Mouse (Mus musculus): ENCODE data around the gene Stub1.

Stub1 gene

DNA sequence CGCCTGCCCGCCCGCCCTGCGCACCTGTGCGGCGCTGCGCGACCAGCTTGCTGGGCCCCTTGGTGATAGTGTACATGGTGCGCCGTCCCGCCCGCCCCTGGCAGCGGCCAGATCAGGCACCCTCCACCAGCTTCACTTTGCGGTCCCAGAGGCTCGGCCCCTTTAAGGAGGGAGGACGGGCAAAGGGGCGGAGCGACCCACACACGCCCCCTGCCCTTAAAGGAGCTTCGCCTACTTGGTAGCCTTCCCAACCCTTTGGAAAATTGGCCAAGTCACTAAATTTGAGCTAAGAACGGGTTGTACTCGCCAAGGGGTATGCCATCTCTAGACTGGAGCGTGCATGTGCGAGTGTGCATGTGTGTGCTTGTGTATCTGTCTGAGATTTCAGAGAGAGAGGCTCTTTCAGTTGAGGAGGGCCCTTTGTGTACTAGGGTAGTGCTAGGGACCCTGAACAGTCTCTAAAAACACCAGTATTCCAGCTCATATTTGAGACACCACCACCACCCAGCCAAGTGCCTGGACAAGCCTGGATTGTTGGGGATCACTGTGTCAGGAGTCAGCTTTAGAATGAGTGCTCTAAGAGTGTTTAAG, 35.5 kb upstream of the Stub1 start, which contains the start of gene Mcrip2:
TSS of gene Mcrip2 (minus strand) at position 164 of the 591 bp plus-strand sequence.
- DNase-seq (ENCODE audit: inconsistent ontology term) = peak; percentile 83

DNA sequence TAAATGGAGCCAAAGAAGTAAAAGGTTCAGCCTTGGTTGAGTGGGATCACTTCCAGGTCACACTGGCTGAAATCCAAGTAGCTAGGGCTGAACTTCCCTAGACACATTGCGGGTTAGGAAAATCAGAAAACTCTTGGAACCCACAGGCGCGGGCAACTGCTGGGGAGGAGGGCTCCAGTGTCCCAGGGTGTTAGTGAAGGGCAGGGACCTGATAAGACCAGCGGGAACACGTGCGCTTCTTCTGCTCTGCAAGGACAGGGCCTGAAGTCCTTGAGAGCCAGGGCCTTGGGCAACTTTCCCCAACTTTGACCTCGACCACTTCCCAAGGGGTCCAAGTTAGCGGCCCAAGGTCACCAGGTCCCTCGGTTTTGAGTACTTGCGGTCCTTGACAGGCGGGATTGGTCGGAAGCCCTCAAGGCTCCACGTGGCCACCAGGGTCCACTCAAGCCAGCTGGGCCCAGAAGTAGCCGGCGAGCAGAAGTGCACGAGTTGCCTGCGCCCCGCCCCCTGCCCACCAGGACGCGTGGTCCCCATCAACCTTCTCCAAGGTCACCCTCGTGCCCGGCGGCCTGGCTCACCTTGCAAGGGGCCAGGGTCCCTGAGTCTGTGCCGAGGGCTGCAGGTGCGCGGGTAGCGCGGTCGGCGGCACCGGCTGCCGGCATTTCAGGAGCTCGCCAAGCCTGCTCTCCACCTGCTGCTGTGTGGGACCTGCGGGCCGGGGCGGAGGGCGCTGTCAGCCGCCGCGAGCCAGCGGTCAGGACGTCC, 34.8 kb upstream of the Stub1 start:
- DNase-seq (ENCODE audit: inconsistent ontology term) = peak; percentile 60

GRCm38 (mm10) chr17:25867509-25867835, 34.3 kb upstream of the Stub1 start:
- no peak for DNase-seq (ENCODE audit: inconsistent ontology term)

- no peak for DNase-seq (ENCODE audit: inconsistent ontology term)
These were observed 33.0 kb upstream of the Stub1 start for GRCm38 (mm10) chr17:25866172-25866571.

- no peak for DNase-seq (ENCODE audit: inconsistent ontology term)
These were observed 32.1 kb upstream of the Stub1 start for GRCm38 (mm10) chr17:25865288-25865687.

- no peak for DNase-seq (ENCODE audit: inconsistent ontology term)
These were observed 31.1 kb upstream of the Stub1 start for GRCm38 (mm10) chr17:25864311-25864710.

DNA sequence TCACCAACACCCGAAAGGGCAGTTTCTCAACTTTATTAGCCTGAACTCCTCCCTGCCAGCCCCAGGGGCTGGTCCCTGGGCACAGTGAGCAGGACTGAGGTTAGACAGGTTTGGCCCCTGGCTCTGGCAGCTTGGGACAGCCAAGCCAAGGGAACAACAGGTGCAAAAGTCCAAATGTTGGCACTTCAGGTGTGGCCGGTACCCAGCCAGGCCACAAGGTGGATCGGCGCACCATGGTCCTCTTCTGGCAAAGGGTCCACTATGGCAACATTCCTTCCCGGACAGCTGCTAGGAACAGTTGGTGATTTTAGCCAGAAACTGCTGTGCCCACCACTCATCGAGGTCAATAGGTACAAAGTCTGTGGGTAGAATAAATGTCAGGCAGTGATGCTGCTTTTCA, 30.5 kb upstream of the Stub1 start:
- DNase-seq (ENCODE audit: inconsistent ontology term) = no peak

DNA sequence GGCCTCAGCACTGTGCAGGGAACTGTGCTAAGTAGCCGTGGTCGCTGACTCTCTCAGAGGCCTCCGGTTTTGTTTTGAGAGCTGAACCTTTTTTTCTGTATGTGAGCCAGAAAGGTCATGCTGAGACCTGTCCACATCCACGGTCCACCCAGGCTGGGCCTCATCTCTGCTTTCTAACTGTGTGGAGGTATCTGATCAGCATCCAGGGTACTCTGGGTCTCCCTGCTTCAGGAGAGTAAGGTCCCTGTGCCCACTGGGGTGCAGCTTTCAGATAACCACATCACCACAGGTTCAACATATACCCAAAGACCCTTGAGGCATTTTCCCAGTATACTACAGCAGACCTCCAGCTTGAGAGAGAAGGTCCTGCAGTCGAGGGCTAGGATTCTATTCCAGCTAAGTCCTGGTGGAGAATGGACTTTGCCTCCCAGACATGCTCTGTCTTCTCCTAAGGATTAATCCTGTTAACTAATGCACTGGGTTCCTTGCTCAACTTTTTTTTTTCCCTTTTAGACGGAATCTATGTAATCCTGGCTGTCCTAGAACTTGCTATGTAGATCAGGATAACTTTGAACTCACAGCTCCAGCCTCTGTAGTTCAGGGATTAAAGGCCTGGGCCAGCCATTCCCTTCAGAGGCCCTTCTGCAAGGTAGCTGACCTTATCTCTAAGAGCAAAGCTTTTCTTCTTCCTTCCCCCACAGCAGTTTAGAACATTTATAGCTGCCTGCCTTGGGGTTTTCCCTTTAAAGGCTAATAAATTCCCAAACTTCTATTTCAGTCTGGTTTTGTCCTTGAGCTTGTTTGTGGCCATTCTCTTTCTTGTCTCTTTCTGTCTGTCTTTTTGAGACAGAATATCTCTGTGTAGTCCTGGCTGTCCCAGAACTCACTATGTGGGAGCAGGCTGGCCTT, 28.8 kb upstream of the Stub1 start:
- no peak for DNase-seq (ENCODE audit: inconsistent ontology term)

- DNase-seq (ENCODE audit: inconsistent ontology term) = peak; percentile 85
These were observed 27.9 kb upstream of the Stub1 start, which contains the start of gene Wdr90 for GRCm38 (mm10) chr17:25860832-25861703. Gene Wdr90, minus strand, starts transcription at chr17:25861501.

GRCm38 (mm10) chr17:25860229-25860628, 27.0 kb upstream of the Stub1 start:
- DNase-seq (ENCODE audit: inconsistent ontology term) = no peak

DNA sequence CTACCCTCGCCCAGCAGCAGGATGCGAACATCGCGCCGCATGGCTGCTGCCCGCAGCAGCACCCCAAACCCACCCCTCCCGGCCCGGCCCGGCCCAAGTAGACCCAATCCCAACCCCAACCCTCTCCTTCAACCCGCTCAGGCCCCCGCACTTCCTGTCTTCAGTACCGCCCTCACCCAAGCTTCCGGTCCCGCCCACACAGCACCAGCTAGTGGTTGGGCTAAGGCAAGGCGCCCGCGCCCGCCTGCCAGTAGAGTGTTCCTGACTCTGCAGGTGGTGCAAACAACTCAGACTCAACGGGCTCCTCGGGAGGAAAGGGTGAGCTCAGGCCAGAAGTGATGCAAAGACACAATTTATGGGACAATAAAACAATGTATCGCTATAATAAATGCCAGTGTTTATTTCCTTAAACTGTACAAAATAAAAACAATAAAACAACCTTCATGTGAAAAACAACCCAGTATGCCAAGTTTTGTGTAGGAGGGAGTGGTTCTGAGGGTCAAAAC, 11.2 kb upstream of the Stub1 start, which contains the start of gene Rhot2:
TSS of gene Rhot2 (minus strand) at position 456 of the 506 bp plus-strand sequence.
- peak; percentile 96 for DNase-seq (ENCODE audit: inconsistent ontology term)

GRCm38 (mm10) chr17:25843636-25844395, 10.6 kb upstream of the Stub1 start:
- no peak for DNase-seq (ENCODE audit: inconsistent ontology term)

GRCm38 (mm10) chr17:25843122-25843521, 9.9 kb upstream of the Stub1 start:
- no peak for DNase-seq (ENCODE audit: inconsistent ontology term)

- no peak for DNase-seq (ENCODE audit: inconsistent ontology term)
These were observed 9.3 kb upstream of the Stub1 start for GRCm38 (mm10) chr17:25842509-25842908.

- no peak for DNase-seq (ENCODE audit: inconsistent ontology term)
These were observed 8.1 kb upstream of the Stub1 start, which contains the start of gene Gm20683 for GRCm38 (mm10) chr17:25841117-25841880. Gene Gm20683, minus strand, starts transcription at chr17:25841763.

- DNase-seq (ENCODE audit: inconsistent ontology term) = no peak
These were observed 7.3 kb upstream of the Stub1 start for GRCm38 (mm10) chr17:25840519-25840918.

DNA sequence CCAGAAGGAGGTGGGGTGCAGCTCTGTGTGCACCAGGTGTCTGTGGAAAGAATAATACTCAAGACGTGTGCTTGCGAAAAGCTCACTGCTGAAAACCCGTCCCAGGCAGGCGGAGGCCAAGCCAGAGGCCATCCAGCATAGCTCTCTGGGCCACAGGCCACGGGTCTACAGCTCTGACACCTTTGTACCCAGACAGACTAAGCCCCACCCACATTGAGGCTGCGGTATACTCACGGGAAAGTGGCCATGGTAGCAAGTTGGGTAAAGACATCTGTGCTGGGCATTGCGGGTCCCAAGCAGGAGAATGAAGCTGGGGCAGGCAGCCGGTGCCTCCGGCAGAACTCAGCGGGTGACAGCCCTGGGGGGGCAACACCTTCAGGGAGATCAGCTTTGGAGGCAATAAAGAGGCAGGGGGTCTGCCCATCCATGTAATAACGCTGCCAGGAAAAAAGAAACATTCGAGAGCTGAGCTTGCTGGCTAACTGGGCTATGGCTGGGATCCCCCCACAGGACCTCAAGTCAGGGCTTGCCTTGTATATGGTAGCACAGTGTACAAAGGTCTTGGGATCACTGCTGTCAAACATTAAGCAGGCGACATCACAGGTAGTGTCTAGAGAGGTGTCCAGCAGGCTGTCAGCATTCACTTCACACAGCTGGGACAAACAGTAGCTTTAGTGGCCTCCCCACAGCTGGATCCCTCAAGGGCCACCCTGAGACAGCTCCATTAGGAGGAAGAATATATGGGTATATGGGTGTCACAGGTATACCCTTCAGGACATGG, 6.4 kb upstream of the Stub1 start:
- DNase-seq (ENCODE audit: inconsistent ontology term) = no peak

- no peak for DNase-seq (ENCODE audit: inconsistent ontology term)
These were observed 5.7 kb upstream of the Stub1 start for GRCm38 (mm10) chr17:25838904-25839303.

DNA sequence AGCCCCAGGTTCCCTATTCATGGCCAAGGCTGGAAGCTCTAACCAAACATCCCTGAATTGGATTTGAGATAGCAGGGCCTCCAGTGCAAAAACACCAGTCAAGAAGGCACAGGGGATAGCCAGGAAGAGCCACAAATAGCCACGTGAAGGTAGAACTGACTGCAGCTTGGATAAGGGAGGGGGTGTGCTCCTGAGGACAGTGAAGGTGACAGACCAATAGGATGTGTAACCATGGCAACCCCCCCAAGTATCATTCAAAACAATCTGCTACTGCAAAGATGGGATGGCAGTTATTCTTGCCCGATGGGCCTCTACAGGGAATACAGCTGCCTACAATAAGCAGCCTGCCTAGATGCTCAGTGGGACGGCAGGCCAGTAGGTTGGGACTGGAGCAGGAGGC, 4.3 kb upstream of the Stub1 start:
- DNase-seq (ENCODE audit: inconsistent ontology term) = peak; percentile 48
